10 mouse cellular contexts compared by ENCODE assay signal in genomic region chr3:108535896-108536516, GRCm38 (mm10). TPM values are rescaled to one million over a fixed set of nuclear protein-coding genes. Genes with fewer than 3 reads are reported as not detected.
DNase-seq lines count a peak whose midpoint lies in the region; ATAC-seq lines count a peak whose summit lies in the region.
"Had no signal": no experiment of that assay in that cellular context is flagged by ENCODE, and none has a peak within 500 bp of the region (broad histone marks: within the 10 kb centered on the region; RNA-seq: fewer than 3 reads in every experiment).

No protein-coding gene starts in this region.

- peak overlapping the region; percentile 39 for H3K4me3 ChIP-seq in liver, embryonic 11.5 days (ENCODE audit: low read depth, low read length)
- no peak overlapping the region for H3K4me3 ChIP-seq in liver, embryonic 12.5 days
- peak overlapping the region; percentile 44 for H3K4me3 ChIP-seq in embryonic facial prominence, embryonic 14.5 days (ENCODE audit: low read depth, low read length)
- peak overlapping the region; percentile 36 for H3K4me3 ChIP-seq in hindbrain, embryonic 14.5 days (replicated peaks; ENCODE audit: low read length)
- peak overlapping the region; percentile 46 for H3K4me3 ChIP-seq in midbrain, embryonic 16.5 days (ENCODE audit: low read depth, low read length)
- H3K4me3 ChIP-seq: erythroblast, embryonic 14.5 days had no signal

- H3K36me3 ChIP-seq in liver, embryonic 11.5 days (ENCODE audit: control insufficient read depth, insufficient read depth, low read length) = no peaks in the 10 kb centered on the region
- no peaks in the 10 kb centered on the region for H3K36me3 ChIP-seq in liver, embryonic 12.5 days
- H3K36me3 ChIP-seq in embryonic facial prominence, embryonic 14.5 days (ENCODE audit: control insufficient read depth, insufficient read depth, low read length) = no peaks in the 10 kb centered on the region
- no peaks in the 10 kb centered on the region for H3K36me3 ChIP-seq in hindbrain, embryonic 14.5 days (replicated peaks; ENCODE audit: control insufficient read depth, insufficient read depth)
- no peaks in the 10 kb centered on the region for H3K36me3 ChIP-seq in midbrain, embryonic 16.5 days (ENCODE audit: control insufficient read depth, insufficient read depth, low read length)

- peaks cover 8% of the 10 kb centered on the region for H3K4me1 ChIP-seq in liver, embryonic 11.5 days (replicated peaks; ENCODE audit: control insufficient read depth, insufficient read depth, low read length)
- H3K4me1 ChIP-seq in liver, embryonic 12.5 days = peaks cover 13% of the 10 kb centered on the region
- peaks cover 4% of the 10 kb centered on the region; the same call in 1 of the 2 replicates for H3K4me1 ChIP-seq in embryonic facial prominence, embryonic 14.5 days (ENCODE audit: control insufficient read depth, insufficient read depth, low read length)
- peaks cover 6% of the 10 kb centered on the region; the same call in 1 of the 2 replicates for H3K4me1 ChIP-seq in hindbrain, embryonic 14.5 days (replicated peaks; ENCODE audit: control insufficient read depth, insufficient read depth, low read length)
- peaks cover 6% of the 10 kb centered on the region for H3K4me1 ChIP-seq in midbrain, embryonic 16.5 days (ENCODE audit: control insufficient read depth, insufficient read depth, low read length)

- no peak for DNase-seq in liver, embryonic 11.5 days (ENCODE audit: low spot score)
- DNase-seq in embryonic facial prominence, embryonic 14.5 days (ENCODE audit: low spot score) = no peak
- no peak for DNase-seq in hindbrain, embryonic 14.5 days (ENCODE audit: low spot score)
- no peak for DNase-seq in layer of hippocampus, postnatal 14 days (ENCODE audit: low spot score in 2 of 2)
- DNase-seq in kidney, adult 9 months = no peak

- peaks cover 23% of the 10 kb centered on the region for H3K27me3 ChIP-seq in liver, embryonic 11.5 days (replicated peaks; ENCODE audit: control insufficient read depth, insufficient read depth, low read length)
- H3K27me3 ChIP-seq in liver, embryonic 12.5 days (replicated peaks) = peaks cover 63% of the 10 kb centered on the region
- peaks cover 26% of the 10 kb centered on the region for H3K27me3 ChIP-seq in embryonic facial prominence, embryonic 14.5 days (replicated peaks; ENCODE audit: control insufficient read depth, insufficient read depth, low read length)
- H3K27me3 ChIP-seq in hindbrain, embryonic 14.5 days (ENCODE audit: control insufficient read depth, insufficient read depth, low read length) = no peaks in the 10 kb centered on the region
- H3K27me3 ChIP-seq in midbrain, embryonic 16.5 days (ENCODE audit: control insufficient read depth, insufficient read depth, low read depth, low read length) = no peaks in the 10 kb centered on the region

- peak overlapping the region; percentile 66 for H3K4me2 ChIP-seq in liver, embryonic 11.5 days
- no peak overlapping the region for H3K4me2 ChIP-seq in liver, embryonic 12.5 days
- H3K4me2 ChIP-seq in embryonic facial prominence, embryonic 14.5 days (ENCODE audit: low read depth, low read length) = peak overlapping the region; percentile 77
- peak overlapping the region; percentile 70 for H3K4me2 ChIP-seq in hindbrain, embryonic 14.5 days (replicated peaks)
- H3K4me2 ChIP-seq in midbrain, embryonic 16.5 days (ENCODE audit: low read length) = peak overlapping the region; percentile 74

- H3K27ac ChIP-seq in liver, embryonic 11.5 days (ENCODE audit: low read depth, low read length) = no peak overlapping the region
- H3K27ac ChIP-seq in liver, embryonic 12.5 days = no peak overlapping the region
- H3K27ac ChIP-seq in embryonic facial prominence, embryonic 14.5 days (replicated peaks; ENCODE audit: low read depth, low read length) = no peak overlapping the region
- peak overlapping the region; percentile 75 for H3K27ac ChIP-seq in hindbrain, embryonic 14.5 days
- peak overlapping the region; percentile 81 for H3K27ac ChIP-seq in midbrain, embryonic 16.5 days (ENCODE audit: low read length)
- H3K27ac ChIP-seq: macrophage had no signal

- H3K9ac ChIP-seq in liver, embryonic 11.5 days (ENCODE audit: low read depth, low read length) = no peak overlapping the region
- no peak overlapping the region for H3K9ac ChIP-seq in liver, embryonic 12.5 days
- peak overlapping the region; percentile 45 for H3K9ac ChIP-seq in embryonic facial prominence, embryonic 14.5 days (ENCODE audit: low read depth, low read length)
- H3K9ac ChIP-seq in hindbrain, embryonic 14.5 days = peak overlapping the region; percentile 35
- H3K9ac ChIP-seq in midbrain, embryonic 16.5 days (ENCODE audit: low read depth, low read length) = peak overlapping the region; percentile 59

- WGBS in liver, embryonic 11.5 days = 14% methylated on average over 15 of the region's 15 CpGs
- 9% methylated on average over 15 of the region's 15 CpGs for WGBS in liver, embryonic 12.5 days (ENCODE audit: insufficient replicate concordance)
- WGBS in embryonic facial prominence, embryonic 14.5 days = 6% methylated on average over 15 of the region's 15 CpGs
- WGBS in hindbrain, embryonic 14.5 days = 4% methylated on average over 15 of the region's 15 CpGs
- WGBS in midbrain, embryonic 16.5 days = 3% methylated on average over 15 of the region's 15 CpGs

- no peaks in the 10 kb centered on the region for H3K9me3 ChIP-seq in liver, embryonic 11.5 days (ENCODE audit: control insufficient read depth, low read length)
- H3K9me3 ChIP-seq in liver, embryonic 12.5 days (replicated peaks) = no peaks in the 10 kb centered on the region
- no peaks in the 10 kb centered on the region for H3K9me3 ChIP-seq in embryonic facial prominence, embryonic 14.5 days (ENCODE audit: control insufficient read depth, low read length)
- H3K9me3 ChIP-seq in hindbrain, embryonic 14.5 days (ENCODE audit: control insufficient read depth, low read length) = no peaks in the 10 kb centered on the region
- no peaks in the 10 kb centered on the region for H3K9me3 ChIP-seq in midbrain, embryonic 16.5 days (replicated peaks; ENCODE audit: control insufficient read depth, low read length, poor library complexity, severe bottlenecking)

- no peak for ATAC-seq in liver, embryonic 11.5 days (replicated peaks; ENCODE audit: low FRiP score)
- ATAC-seq in liver, embryonic 12.5 days = no peak
- ATAC-seq in embryonic facial prominence, embryonic 14.5 days (ENCODE audit: low read depth) = no peak
- no peak for ATAC-seq in hindbrain, embryonic 14.5 days (ENCODE audit: low FRiP score)
- ATAC-seq in midbrain, embryonic 16.5 days = peak; percentile 3; the same call in 1 of the 2 replicates
- ATAC-seq in granulocyte monocyte progenitor cell, adult 5-6 weeks (replicated peaks; ENCODE audit: poor library complexity, severe bottlenecking) = no peak

RNA-seq across cellular contexts. Expression of gene 5330417C22Rik, which starts 0.3 kb away (rescaled TPM):
- 0.10 and 0.23 TPM in 2 replicates for polyA plus RNA-seq in liver, embryonic 11.5 days (2014; fragmentation: Nextera tagmentation; extraction: Ambion mirVana)
- 0.08 and 0.13 TPM in 2 replicates for polyA plus RNA-seq in liver, embryonic 12.5 days (2016; fragmentation: Nextera tagmentation; extraction: Ambion mirVana)
- polyA plus RNA-seq in embryonic facial prominence, embryonic 14.5 days (2014; fragmentation: Nextera tagmentation; extraction: Ambion mirVana) = 2.2 and 2.5 TPM in 2 replicates
- polyA plus RNA-seq in hindbrain, embryonic 14.5 days (2014; fragmentation: Nextera tagmentation; extraction: Ambion mirVana) = 15.4 and 18.3 TPM in 2 replicates
- polyA plus RNA-seq in midbrain, embryonic 16.5 days (2015; fragmentation: Nextera tagmentation; extraction: Ambion mirVana) = 20.8 and 21.5 TPM in 2 replicates
- total RNA-seq in layer of hippocampus, postnatal 14 days (2021) = 10 to 100 TPM; 17.1 to 19.7 TPM
- total RNA-seq in granulocyte monocyte progenitor cell, adult 5-6 weeks (2014; fragmentation: Nextera tagmentation) = 0.15 TPM in 1 of 2 replicates, not detected in the other
- 0.13 TPM in 1 of 2 replicates, not detected in the other for total RNA-seq in granulocyte monocyte progenitor cell, adult 5-6 weeks (2017)
- polyA plus RNA-seq: macrophage had no signal

RNA-seq across cellular contexts. Expression of gene 1700013F07Rik, which starts 2.1 kb away (rescaled TPM):
- not detected in 2 replicates for polyA plus RNA-seq in liver, embryonic 11.5 days (2014; fragmentation: Nextera tagmentation; extraction: Ambion mirVana)
- not detected in 2 replicates for polyA plus RNA-seq in liver, embryonic 12.5 days (2016; fragmentation: Nextera tagmentation; extraction: Ambion mirVana)
- polyA plus RNA-seq in embryonic facial prominence, embryonic 14.5 days (2014; fragmentation: Nextera tagmentation; extraction: Ambion mirVana) = 0.63 and 1.1 TPM in 2 replicates
- 1.7 and 2.8 TPM in 2 replicates for polyA plus RNA-seq in hindbrain, embryonic 14.5 days (2014; fragmentation: Nextera tagmentation; extraction: Ambion mirVana)
- polyA plus RNA-seq in midbrain, embryonic 16.5 days (2015; fragmentation: Nextera tagmentation; extraction: Ambion mirVana) = 3.1 and 4.4 TPM in 2 replicates
- total RNA-seq in layer of hippocampus, postnatal 14 days (2021) = 1 to 10 TPM; 2.0 to 2.9 TPM
- total RNA-seq in granulocyte monocyte progenitor cell, adult 5-6 weeks (2014; fragmentation: Nextera tagmentation) = not detected in 2 replicates
- total RNA-seq in granulocyte monocyte progenitor cell, adult 5-6 weeks (2017) = not detected in 2 replicates
- polyA plus RNA-seq: erythroblast, embryonic 14.5 days; macrophage had no signal

RNA-seq across cellular contexts. Expression of gene Tmem167b, which starts 26.3 kb away (rescaled TPM):
- 23.0 and 27.7 TPM in 2 replicates for polyA plus RNA-seq in liver, embryonic 11.5 days (2014; fragmentation: Nextera tagmentation; extraction: Ambion mirVana)
- polyA plus RNA-seq in liver, embryonic 12.5 days (2016; fragmentation: Nextera tagmentation; extraction: Ambion mirVana) = 17.8 and 19.8 TPM in 2 replicates
- 46.3 and 46.8 TPM in 2 replicates for polyA plus RNA-seq in embryonic facial prominence, embryonic 14.5 days (2014; fragmentation: Nextera tagmentation; extraction: Ambion mirVana)
- 51.8 and 52.0 TPM in 2 replicates for polyA plus RNA-seq in hindbrain, embryonic 14.5 days (2014; fragmentation: Nextera tagmentation; extraction: Ambion mirVana)
- 55.8 and 60.3 TPM in 2 replicates for polyA plus RNA-seq in midbrain, embryonic 16.5 days (2015; fragmentation: Nextera tagmentation; extraction: Ambion mirVana)
- total RNA-seq in layer of hippocampus, postnatal 14 days (2021) = 10 to 100 TPM; 44.4 to 45.3 TPM
- 6.8 and 11.4 TPM in 2 replicates for total RNA-seq in granulocyte monocyte progenitor cell, adult 5-6 weeks (2014; fragmentation: Nextera tagmentation)
- 32.8 and 34.7 TPM in 2 replicates for total RNA-seq in granulocyte monocyte progenitor cell, adult 5-6 weeks (2017)

RNA-seq across cellular contexts. Expression of gene Taf13, which starts 35.5 kb away (rescaled TPM):
- polyA plus RNA-seq in liver, embryonic 11.5 days (2014; fragmentation: Nextera tagmentation; extraction: Ambion mirVana) = 21.7 and 23.2 TPM in 2 replicates
- polyA plus RNA-seq in liver, embryonic 12.5 days (2016; fragmentation: Nextera tagmentation; extraction: Ambion mirVana) = 13.4 and 16.4 TPM in 2 replicates
- polyA plus RNA-seq in embryonic facial prominence, embryonic 14.5 days (2014; fragmentation: Nextera tagmentation; extraction: Ambion mirVana) = 40.2 and 40.4 TPM in 2 replicates
- 41.0 and 50.6 TPM in 2 replicates for polyA plus RNA-seq in hindbrain, embryonic 14.5 days (2014; fragmentation: Nextera tagmentation; extraction: Ambion mirVana)
- polyA plus RNA-seq in midbrain, embryonic 16.5 days (2015; fragmentation: Nextera tagmentation; extraction: Ambion mirVana) = 55.5 and 59.1 TPM in 2 replicates
- 10 to 100 TPM; 37.0 to 43.6 TPM for total RNA-seq in layer of hippocampus, postnatal 14 days (2021)
- 13.8 and 16.5 TPM in 2 replicates for total RNA-seq in granulocyte monocyte progenitor cell, adult 5-6 weeks (2014; fragmentation: Nextera tagmentation)
- total RNA-seq in granulocyte monocyte progenitor cell, adult 5-6 weeks (2017) = 13.3 and 21.7 TPM in 2 replicates
- polyA plus RNA-seq: erythroblast, embryonic 14.5 days had no signal

RNA-seq across cellular contexts. Expression of gene Wdr47, which starts 55.1 kb away (rescaled TPM):
- polyA plus RNA-seq in liver, embryonic 11.5 days (2014; fragmentation: Nextera tagmentation; extraction: Ambion mirVana) = 3.8 and 4.5 TPM in 2 replicates
- 3.0 and 3.5 TPM in 2 replicates for polyA plus RNA-seq in liver, embryonic 12.5 days (2016; fragmentation: Nextera tagmentation; extraction: Ambion mirVana)
- polyA plus RNA-seq in embryonic facial prominence, embryonic 14.5 days (2014; fragmentation: Nextera tagmentation; extraction: Ambion mirVana) = 16.3 and 17.9 TPM in 2 replicates
- 105 and 130 TPM in 2 replicates for polyA plus RNA-seq in hindbrain, embryonic 14.5 days (2014; fragmentation: Nextera tagmentation; extraction: Ambion mirVana)
- polyA plus RNA-seq in midbrain, embryonic 16.5 days (2015; fragmentation: Nextera tagmentation; extraction: Ambion mirVana) = 124 and 128 TPM in 2 replicates
- 100 to 1,000 TPM; 125 to 127 TPM for total RNA-seq in layer of hippocampus, postnatal 14 days (2021)
- 2.5 and 2.8 TPM in 2 replicates for total RNA-seq in granulocyte monocyte progenitor cell, adult 5-6 weeks (2014; fragmentation: Nextera tagmentation)
- 4.4 and 6.6 TPM in 2 replicates for total RNA-seq in granulocyte monocyte progenitor cell, adult 5-6 weeks (2017)

Comparison
In these comparisons a context has a peak if more than half of its experiments do, and no peak if none do; other contexts are left out.
1. H3K27ac ChIP-seq: peak in hindbrain, embryonic 14.5 days (single experiment) and midbrain, embryonic 16.5 days (single experiment); none in liver, embryonic 11.5 days (single experiment), liver, embryonic 12.5 days (single experiment) and embryonic facial prominence, embryonic 14.5 days (single experiment).
2. H3K9ac ChIP-seq: peak in embryonic facial prominence, embryonic 14.5 days (single experiment), hindbrain, embryonic 14.5 days (single experiment) and midbrain, embryonic 16.5 days (single experiment); none in liver, embryonic 11.5 days (single experiment) and liver, embryonic 12.5 days (single experiment).